8 mouse cellular contexts compared by ENCODE assay signal in the genomic region with DNA sequence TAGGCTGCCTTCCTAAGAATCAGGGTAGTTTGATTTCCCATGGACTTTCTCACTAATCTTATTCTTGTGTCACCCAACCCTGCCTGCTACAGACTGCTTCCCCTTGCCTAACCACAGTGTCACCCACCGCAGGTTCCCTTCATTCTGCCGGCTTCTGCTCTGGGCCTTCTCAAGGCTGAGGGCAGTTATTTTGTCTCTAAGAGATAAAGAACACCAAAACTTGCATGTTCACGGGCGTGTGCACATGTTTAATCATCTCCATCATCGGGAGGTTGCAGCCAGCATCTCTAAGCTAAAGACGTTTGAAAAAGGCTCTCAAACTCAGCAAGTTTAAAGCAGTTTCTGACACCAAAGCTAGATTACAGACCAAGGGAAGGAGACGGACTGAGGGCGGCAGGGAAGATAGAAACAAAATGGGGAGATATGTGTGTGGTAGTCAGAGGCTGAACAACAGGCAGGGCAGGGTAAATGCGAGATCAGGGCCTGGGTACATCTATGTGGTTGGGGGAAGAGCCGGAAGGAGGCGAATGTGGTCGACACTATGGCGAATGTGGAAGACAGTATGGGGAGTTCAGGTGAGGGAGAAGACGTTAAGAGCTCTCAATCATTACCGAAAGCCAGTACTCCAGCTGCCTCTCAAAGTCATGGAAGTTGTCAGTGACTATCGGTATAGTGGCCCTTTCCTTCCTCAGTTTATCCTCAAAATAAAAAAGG. TPM values are rescaled to one million over a fixed set of nuclear protein-coding genes. Genes with fewer than 3 reads are reported as not detected.
DNase-seq lines count a peak whose midpoint lies in the region; ATAC-seq and TF ChIP-seq lines count a peak whose summit lies in the region.

No protein-coding gene starts in this region.

- H3K79me3 ChIP-seq in C2C12 (ENCODE audit: low read depth) = peaks cover 52% of the 10 kb centered on the region

- H3K4me3 ChIP-seq in C2C12 (ENCODE audit: insufficient read depth, poor library complexity, severe bottlenecking) (peak overlapping the region; percentile 60), ES-E14 (ENCODE audit: insufficient read depth in 1 of 2, low read depth in 1 of 2, low read length in 2 of 2, poor library complexity in 1 of 2, severe bottlenecking in 1 of 2) (peak overlapping the region; percentile 67 to 92)
- peak overlapping the region; percentile 83 to 95 for H3K4me3 ChIP-seq in liver, embryonic 14.5 days (ENCODE audit: insufficient read depth in 1 of 2, low read depth in 2 of 2, low read length in 2 of 2)
- peak overlapping the region; percentile 81 for H3K4me3 ChIP-seq in small intestine, adult 2 months (ENCODE audit: low read depth, low read length)

- H3ac ChIP-seq in C2C12 (ENCODE audit: control insufficient read depth, insufficient read length, low read depth) = peak overlapping the region; percentile 55

- in situ Hi-C loops in ES-E14 (cut with MboI; ENCODE audit: low sequenced_read_pairs in 2 of 2, unreplicated experiment in 2 of 2) = no loop called here

- peak overlapping the region; percentile 43 for H3K9ac ChIP-seq in ES-E14 (ENCODE audit: insufficient read depth, low read depth, low read length, poor library complexity, severe bottlenecking)
- peak overlapping the region; percentile 89 for H3K9ac ChIP-seq in liver, embryonic 14.5 days (replicated peaks)

- peak overlapping the region; percentile 95 for H3K4me2 ChIP-seq in liver, embryonic 14.5 days (ENCODE audit: low read depth)

- peak; percentile 28 for ATAC-seq in granulocyte monocyte progenitor cell, adult 5-6 weeks (replicated peaks; ENCODE audit: poor library complexity, severe bottlenecking)
- peak; percentile 6; the same call in 1 of the 2 replicates for ATAC-seq in liver, embryonic 14.5 days (ENCODE audit: insufficient read depth)

- H3K4me1 ChIP-seq in ES-E14 (ENCODE audit: control insufficient read depth in 2 of 2, insufficient read depth in 2 of 2, low read length in 2 of 2, poor library complexity in 1 of 2) = peaks cover 0 to 18% of the 10 kb centered on the region in 2 experiments; a peak in 2 of 4 replicates
- peaks cover 47 to 57% of the 10 kb centered on the region in 2 experiments for H3K4me1 ChIP-seq in liver, embryonic 14.5 days (replicated peaks; ENCODE audit: control insufficient read depth in 2 of 2, insufficient read depth in 2 of 2, low read length in 1 of 2)
- H3K4me1 ChIP-seq in small intestine, adult 2 months (ENCODE audit: control insufficient read depth, insufficient read depth, insufficient read length, low read length) = peaks cover 41% of the 10 kb centered on the region

- intact Hi-C loops in left cerebral cortex, postnatal 10 days (cut with DNase I) = no loop called here

- H3K79me2 ChIP-seq in C2C12 (ENCODE audit: control insufficient read depth, insufficient read depth) = peaks cover 62% of the 10 kb centered on the region

- no peaks in the 10 kb centered on the region for H3K27me3 ChIP-seq in C2C12 (ENCODE audit: control insufficient read depth, insufficient read depth, insufficient read length)
- no peaks in the 10 kb centered on the region for H3K27me3 ChIP-seq in liver, embryonic 14.5 days (ENCODE audit: control insufficient read depth, insufficient read depth, low read length)
- no peaks in the 10 kb centered on the region for H3K27me3 ChIP-seq in small intestine, adult 2 months (ENCODE audit: control insufficient read depth, insufficient read depth, low read length)

- peaks cover 5% of the 10 kb centered on the region for H3K36me3 ChIP-seq in C2C12 (ENCODE audit: control insufficient read depth, insufficient read depth)
- H3K36me3 ChIP-seq in ES-E14 (ENCODE audit: control insufficient read depth, insufficient read depth, low read length, poor library complexity, severe bottlenecking) = no peaks in the 10 kb centered on the region
- no peaks in the 10 kb centered on the region for H3K36me3 ChIP-seq in liver, embryonic 14.5 days (replicated peaks; ENCODE audit: control insufficient read depth, insufficient read depth, low read depth)
- H3K36me3 ChIP-seq in small intestine, adult 2 months (ENCODE audit: control insufficient read depth, insufficient read depth, low read length) = no peaks in the 10 kb centered on the region

- no peak for DNase-seq in ES-E14 (ENCODE audit: low read depth, low spot score)
- DNase-seq in liver, embryonic 14.5 days (ENCODE audit: low read depth in 3 of 3, low spot score in 3 of 3) = peak in 1 of 3 experiments; percentile 41
- no peak for DNase-seq in layer of hippocampus, adult 11-12 months (ENCODE audit: low spot score)
- DNase-seq in left cerebral cortex, postnatal 10 days (ENCODE audit: extremely low spot score in 1 of 2, low spot score in 2 of 2) = no peak
- DNase-seq in urinary bladder, adult 2 months (ENCODE audit: low spot score) = no peak

- H3K9me3 ChIP-seq in ES-E14 (ENCODE audit: control insufficient read depth, insufficient read depth, low read depth, low read length) = no peaks in the 10 kb centered on the region
- no peaks in the 10 kb centered on the region for H3K9me3 ChIP-seq in liver, embryonic 14.5 days (ENCODE audit: control insufficient read depth, low read length)

- TF ChIP-seq CTCF in C2C12 (IDR thresholded peaks at IDR 0.05; ENCODE audit: control insufficient read depth, insufficient read depth, insufficient read length) = no peak
- no peak for TF ChIP-seq CTCF in liver, embryonic 14.5 days (IDR thresholded peaks at IDR 0.05; ENCODE audit: low read depth)
- TF ChIP-seq CTCF in small intestine, adult 2 months (IDR thresholded peaks at IDR 0.05; ENCODE audit: extremely low read depth, insufficient read length, insufficient replicate concordance, low read depth, low read length) = no peak

- TF ChIP-seq EP300 in liver, embryonic 14.5 days (IDR thresholded peaks at IDR 0.05; ENCODE audit: low read depth) = 0 out of 2 replicates have a peak, but pooled peaks have one; percentile 36

- WGBS in liver, embryonic 14.5 days (ENCODE audit: insufficient replicate concordance) = 2% methylated on average over 16 of the region's 16 CpGs
- 5% methylated on average over 16 of the region's 16 CpGs for WGBS in small intestine, adult 2 months

- TF ChIP-seq POLR2A in small intestine, adult 2 months (IDR thresholded peaks at IDR 0.05; ENCODE audit: low read depth, low read length) = no peak; the same call in 1 of the 2 replicates

- H3K27ac ChIP-seq in ES-E14 (ENCODE audit: insufficient read depth, low read depth, low read length, poor library complexity, severe bottlenecking) = no peak overlapping the region
- H3K27ac ChIP-seq in liver, embryonic 14.5 days = peak overlapping the region; percentile 95
- peak overlapping the region; percentile 47 for H3K27ac ChIP-seq in small intestine, adult 2 months (ENCODE audit: insufficient read depth, low read depth, low read length)

TF ChIP-seq in C2C12, 6 proteins besides CTCF, POLR2A, EP300 and RAD21 (continues in another document):
- no peak for TF ChIP-seq USF1 (IDR thresholded peaks at IDR 0.05; ENCODE audit: low read depth)
- no peak for TF ChIP-seq FOSL1 (IDR thresholded peaks at IDR 0.05; ENCODE audit: insufficient read depth, low read length, poor library complexity, severe bottlenecking)
- no peak for TF ChIP-seq CEBPB (IDR thresholded peaks at IDR 0.05; ENCODE audit: low read depth)

TF ChIP-seq in ES-E14, 5 proteins besides CTCF, POLR2A, EP300 and RAD21 (continues in another document):
- no peak for TF ChIP-seq HCFC1 (IDR thresholded peaks at IDR 0.05; ENCODE audit: borderline replicate concordance, insufficient read depth, low read length)
- TF ChIP-seq CHD2 (IDR thresholded peaks at IDR 0.05; ENCODE audit: low read depth, low read length) = no peak

RNA-seq across cellular contexts. Expression of a gene that starts 7.0 kb away (rescaled TPM):
- 95.1 TPM for polyA plus RNA-seq in C2C12 (2012; fragmentation: generic; extraction: Trizol)
- total RNA-seq in ES-E14 (2012; rRNA removed) = 3.8 and 4.3 TPM in 2 replicates
- total RNA-seq in granulocyte monocyte progenitor cell, adult 5-6 weeks (2014; fragmentation: Nextera tagmentation) = 277 and 290 TPM in 2 replicates
- total RNA-seq in granulocyte monocyte progenitor cell, adult 5-6 weeks (2017) = 52.9 and 57.3 TPM in 2 replicates
- polyA plus RNA-seq in liver, embryonic 14.5 days (2012; rRNA removed) = 31.4 and 35.9 TPM in 2 replicates
- 53.4 and 55.6 TPM in 2 replicates for polyA plus RNA-seq in liver, embryonic 14.5 days (2014; fragmentation: Nextera tagmentation; extraction: Ambion mirVana)
- polyA plus RNA-seq in small intestine, adult 2 months (2012; rRNA removed) = 74.5 and 165 TPM in 2 replicates
- total RNA-seq in left cerebral cortex, postnatal 10 days (2021) = 10 to 100 TPM; 13.8 to 14.5 TPM
- polyA plus RNA-seq in urinary bladder, adult 2 months (2012; rRNA removed) = 47.2 and 67.2 TPM in 2 replicates

RNA-seq across cellular contexts. Expression of a gene that starts 18.8 kb away (rescaled TPM):
- 8.6 TPM for polyA plus RNA-seq in C2C12 (2012; fragmentation: generic; extraction: Trizol)
- total RNA-seq in ES-E14 (2012; rRNA removed) = 22.4 and 31.3 TPM in 2 replicates
- total RNA-seq in granulocyte monocyte progenitor cell, adult 5-6 weeks (2014; fragmentation: Nextera tagmentation) = 30.5 and 48.2 TPM in 2 replicates
- 22.9 and 28.3 TPM in 2 replicates for total RNA-seq in granulocyte monocyte progenitor cell, adult 5-6 weeks (2017)
- 6.9 and 7.9 TPM in 2 replicates for polyA plus RNA-seq in liver, embryonic 14.5 days (2012; rRNA removed)
- polyA plus RNA-seq in liver, embryonic 14.5 days (2014; fragmentation: Nextera tagmentation; extraction: Ambion mirVana) = 9.3 and 11.2 TPM in 2 replicates
- polyA plus RNA-seq in small intestine, adult 2 months (2012; rRNA removed) = 20.7 and 21.6 TPM in 2 replicates
- total RNA-seq in left cerebral cortex, postnatal 10 days (2021) = 10 to 100 TPM; 71.5 to 73.3 TPM
- 89.4 and 107 TPM in 2 replicates for polyA plus RNA-seq in urinary bladder, adult 2 months (2012; rRNA removed)

RNA-seq across cellular contexts. Expression of a gene that starts 38.8 kb away (rescaled TPM):
- 22.6 TPM for polyA plus RNA-seq in C2C12 (2012; fragmentation: generic; extraction: Trizol)
- 24.0 and 30.1 TPM in 2 replicates for total RNA-seq in ES-E14 (2012; rRNA removed)
- 62.0 and 85.6 TPM in 2 replicates for total RNA-seq in granulocyte monocyte progenitor cell, adult 5-6 weeks (2014; fragmentation: Nextera tagmentation)
- 47.1 and 48.4 TPM in 2 replicates for total RNA-seq in granulocyte monocyte progenitor cell, adult 5-6 weeks (2017)
- polyA plus RNA-seq in liver, embryonic 14.5 days (2012; rRNA removed) = 14.5 and 15.4 TPM in 2 replicates
- polyA plus RNA-seq in liver, embryonic 14.5 days (2014; fragmentation: Nextera tagmentation; extraction: Ambion mirVana) = 18.0 and 20.2 TPM in 2 replicates
- polyA plus RNA-seq in small intestine, adult 2 months (2012; rRNA removed) = 49.6 and 58.0 TPM in 2 replicates
- 10 to 100 TPM; 31.5 to 32.6 TPM for total RNA-seq in left cerebral cortex, postnatal 10 days (2021)
- 58.9 and 64.7 TPM in 2 replicates for polyA plus RNA-seq in urinary bladder, adult 2 months (2012; rRNA removed)

RNA-seq across cellular contexts. Expression of a gene that starts 38.9 kb away (rescaled TPM):
- polyA plus RNA-seq in C2C12 (2012; fragmentation: generic; extraction: Trizol) = 23.0 TPM
- 50.5 and 59.4 TPM in 2 replicates for total RNA-seq in ES-E14 (2012; rRNA removed)
- total RNA-seq in granulocyte monocyte progenitor cell, adult 5-6 weeks (2014; fragmentation: Nextera tagmentation) = 59.8 and 78.4 TPM in 2 replicates
- total RNA-seq in granulocyte monocyte progenitor cell, adult 5-6 weeks (2017) = 42.2 and 45.3 TPM in 2 replicates
- 7.0 and 8.8 TPM in 2 replicates for polyA plus RNA-seq in liver, embryonic 14.5 days (2012; rRNA removed)
- 16.3 and 17.4 TPM in 2 replicates for polyA plus RNA-seq in liver, embryonic 14.5 days (2014; fragmentation: Nextera tagmentation; extraction: Ambion mirVana)
- polyA plus RNA-seq in small intestine, adult 2 months (2012; rRNA removed) = 5.2 and 12.2 TPM in 2 replicates
- total RNA-seq in left cerebral cortex, postnatal 10 days (2021) = 10 to 100 TPM; 33.4 to 33.8 TPM
- polyA plus RNA-seq in urinary bladder, adult 2 months (2012; rRNA removed) = 17.6 and 20.9 TPM in 2 replicates
